Mouse (Mus musculus): ENCODE data around the gene Grm7. TPM values are rescaled to one million over a fixed set of nuclear protein-coding genes. Genes with fewer than 3 reads are reported as not detected.

Gene Grm7
- polyA plus RNA-seq, 1 experiment from 2014 or later: 0.57 TPM

DNA sequence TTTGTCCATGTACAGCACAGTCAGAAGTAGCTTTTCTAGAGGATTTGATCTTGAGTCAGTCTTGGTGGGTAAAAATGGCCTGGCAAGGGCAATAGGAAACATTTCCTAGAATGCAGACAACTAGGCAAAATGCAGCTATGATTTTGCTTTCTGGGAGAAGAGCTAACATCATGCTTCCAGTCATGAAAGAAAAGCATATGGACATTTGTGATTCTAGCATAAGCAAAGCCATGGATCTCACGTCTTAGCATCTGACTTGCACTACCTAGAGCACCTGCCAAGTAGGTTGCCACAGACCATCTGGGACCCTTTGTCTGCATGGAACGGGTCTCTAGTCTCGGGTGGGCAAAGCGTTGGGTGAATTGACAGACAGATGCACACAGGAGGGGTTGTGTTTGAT is 842.2 kb downstream of the Grm7 start:
- H3K4me3 ChIP-seq: no peak overlapping the region
- WGBS: 86% methylated on average over 4 of the region's 4 CpGs
- no peak overlapping the region for H3K9ac ChIP-seq
- no peak overlapping the region for H3K4me2 ChIP-seq
- H3K36me3 ChIP-seq: no peaks in the 10 kb centered on the region
- ATAC-seq (replicated peaks; ENCODE audit: insufficient number of reproducible peaks, insufficient read depth, low FRiP score, low read depth): no peak
- no peaks in the 10 kb centered on the region for H3K9me3 ChIP-seq (replicated peaks)
- no peak overlapping the region for H3K27ac ChIP-seq
- H3K27me3 ChIP-seq: no peaks in the 10 kb centered on the region
- H3K4me1 ChIP-seq (replicated peaks): no peaks in the 10 kb centered on the region

DNA sequence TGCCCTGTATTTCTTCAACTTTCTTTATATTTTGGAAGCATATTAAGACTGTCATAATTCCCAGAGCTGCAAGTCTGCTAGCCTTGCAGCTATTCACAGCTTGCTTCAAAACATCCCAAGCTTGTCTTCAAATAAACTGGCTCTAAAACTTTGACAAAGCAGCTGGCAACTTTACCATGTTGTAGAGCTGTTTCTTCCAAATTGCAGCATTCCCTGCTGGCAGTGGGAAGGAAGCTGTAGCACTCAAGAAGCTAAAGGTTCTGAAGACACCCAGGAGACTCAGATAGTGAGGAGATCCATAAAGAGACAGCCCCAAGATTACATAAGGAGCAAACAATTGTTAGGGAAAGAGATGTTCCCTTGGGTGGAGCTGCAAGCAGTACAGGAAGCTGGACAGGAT is 846.8 kb downstream of the Grm7 start:
- Histone ChIP-seq H3K9ac (no peak overlapping the region), H3K27ac (no peak overlapping the region), H3K4me3 (no peak overlapping the region), H3K4me1 (replicated peaks) (no peaks in the 10 kb centered on the region), H3K27me3 (no peaks in the 10 kb centered on the region), H3K4me2 (no peak overlapping the region), H3K36me3 (no peaks in the 10 kb centered on the region), H3K9me3 (replicated peaks) (no peaks in the 10 kb centered on the region)
- no peak for ATAC-seq (replicated peaks; ENCODE audit: insufficient number of reproducible peaks, insufficient read depth, low FRiP score, low read depth)

DNA sequence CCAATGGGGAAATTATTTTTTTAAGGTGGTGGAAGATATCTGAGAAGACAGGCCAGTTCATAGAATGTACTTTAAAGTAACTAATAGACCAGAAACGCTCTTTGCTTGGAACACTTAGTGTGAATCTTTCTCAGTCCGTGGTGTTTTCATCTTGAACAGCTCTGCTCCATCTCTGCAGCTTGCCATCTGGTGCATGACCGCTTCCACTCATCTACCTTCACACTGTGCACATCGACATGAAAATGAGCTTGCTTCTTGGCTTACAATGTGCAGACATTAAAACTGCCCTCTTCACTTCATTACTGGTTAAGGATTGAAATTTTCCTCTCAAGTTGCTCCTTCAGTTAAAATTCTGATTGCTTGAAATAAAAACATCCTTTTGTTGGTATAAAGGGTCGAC is 854.2 kb downstream of the Grm7 start:
- ATAC-seq (replicated peaks; ENCODE audit: insufficient number of reproducible peaks, insufficient read depth, low FRiP score, low read depth): no peak
- Histone ChIP-seq H3K36me3 (no peaks in the 10 kb centered on the region), H3K27me3 (no peaks in the 10 kb centered on the region), H3K4me3 (no peak overlapping the region), H3K9me3 (replicated peaks) (no peaks in the 10 kb centered on the region), H3K4me1 (replicated peaks) (no peaks in the 10 kb centered on the region), H3K27ac (no peak overlapping the region), H3K4me2 (no peak overlapping the region), H3K9ac (no peak overlapping the region)
- 73% methylated on average over 5 of the region's 5 CpGs for WGBS

- no peak overlapping the region for H3K27ac ChIP-seq
- H3K36me3 ChIP-seq: no peaks in the 10 kb centered on the region
- H3K4me1 ChIP-seq (replicated peaks): no peaks in the 10 kb centered on the region
- H3K4me3 ChIP-seq: no peak overlapping the region
- no peaks in the 10 kb centered on the region for H3K27me3 ChIP-seq
- no peak overlapping the region for H3K9ac ChIP-seq
- H3K4me2 ChIP-seq: no peak overlapping the region
- WGBS: 74% methylated on average over 1 of the region's 1 CpGs
- H3K9me3 ChIP-seq (replicated peaks): no peaks in the 10 kb centered on the region
- ATAC-seq (replicated peaks; ENCODE audit: insufficient number of reproducible peaks, insufficient read depth, low FRiP score, low read depth): no peak
These were observed 865.5 kb downstream of the Grm7 start for GRCm38 (mm10) chr6:111510768-111511459.

DNA sequence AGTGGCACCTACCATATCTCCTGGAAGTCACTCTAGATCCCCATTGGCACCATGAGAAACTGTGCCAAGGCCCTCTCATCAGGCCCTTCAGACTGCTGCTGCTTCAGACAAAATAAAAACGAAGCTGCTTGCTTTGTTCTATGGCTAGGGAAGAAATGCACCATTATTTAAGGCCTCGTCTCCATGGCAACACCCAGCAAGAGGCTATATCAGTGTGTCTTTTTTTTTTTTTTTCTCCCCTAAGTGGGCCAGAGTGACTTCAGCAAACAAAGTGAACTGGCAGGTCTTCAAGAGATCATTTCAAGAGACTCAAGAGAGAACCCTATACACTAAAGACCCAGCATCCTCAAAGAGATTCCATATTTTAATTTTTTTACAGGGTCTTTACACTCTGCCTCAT is 867.0 kb downstream of the Grm7 start:
- Histone ChIP-seq H3K9me3 (replicated peaks) (no peaks in the 10 kb centered on the region), H3K27ac (no peak overlapping the region), H3K27me3 (no peaks in the 10 kb centered on the region), H3K4me1 (replicated peaks) (no peaks in the 10 kb centered on the region), H3K9ac (no peak overlapping the region), H3K4me3 (no peak overlapping the region), H3K4me2 (no peak overlapping the region), H3K36me3 (no peaks in the 10 kb centered on the region)
- ATAC-seq (replicated peaks; ENCODE audit: insufficient number of reproducible peaks, insufficient read depth, low FRiP score, low read depth): no peak
- WGBS: 59% methylated on average over 2 of the region's 2 CpGs

- H3K9ac ChIP-seq: no peak overlapping the region
- no peaks in the 10 kb centered on the region for H3K4me1 ChIP-seq (replicated peaks)
- H3K36me3 ChIP-seq: no peaks in the 10 kb centered on the region
- H3K27ac ChIP-seq: no peak overlapping the region
- H3K4me2 ChIP-seq: no peak overlapping the region
- no peak for ATAC-seq (replicated peaks; ENCODE audit: insufficient number of reproducible peaks, insufficient read depth, low FRiP score, low read depth)
- no peaks in the 10 kb centered on the region for H3K27me3 ChIP-seq
- WGBS: 72% methylated on average over 1 of the region's 1 CpGs
- H3K9me3 ChIP-seq (replicated peaks): no peaks in the 10 kb centered on the region
- no peak overlapping the region for H3K4me3 ChIP-seq
These were observed 875.8 kb downstream of the Grm7 start for GRCm38 (mm10) chr6:111521229-111521628.

DNA sequence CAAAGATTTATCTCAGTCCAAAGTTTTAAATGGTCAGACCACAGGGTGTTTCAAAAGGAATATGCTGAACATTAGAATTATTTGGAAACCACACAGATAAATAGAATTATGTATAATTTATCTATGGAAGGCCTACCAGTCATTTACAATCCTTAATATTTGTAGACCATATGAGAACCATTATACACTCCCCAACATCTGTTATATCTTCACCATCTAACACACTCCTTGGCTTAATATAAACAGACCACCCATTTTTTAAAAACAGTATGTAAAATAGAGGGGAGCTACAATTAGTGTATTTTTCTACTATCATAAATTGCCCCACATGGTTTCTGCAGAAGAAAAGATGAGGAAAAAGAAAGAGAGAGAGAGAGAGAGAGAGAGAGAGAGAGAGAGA is 876.7 kb downstream of the Grm7 start:
- H3K4me3 ChIP-seq: no peak overlapping the region
- H3K27ac ChIP-seq: no peak overlapping the region
- H3K9me3 ChIP-seq (replicated peaks): no peaks in the 10 kb centered on the region
- H3K27me3 ChIP-seq: no peaks in the 10 kb centered on the region
- no peaks in the 10 kb centered on the region for H3K36me3 ChIP-seq
- no peaks in the 10 kb centered on the region for H3K4me1 ChIP-seq (replicated peaks)
- no peak overlapping the region for H3K4me2 ChIP-seq
- ATAC-seq (replicated peaks; ENCODE audit: insufficient number of reproducible peaks, insufficient read depth, low FRiP score, low read depth): no peak
- no peak overlapping the region for H3K9ac ChIP-seq

- 56% methylated on average over 2 of the region's 2 CpGs for WGBS
These were observed 884.6 kb downstream of the Grm7 start for GRCm38 (mm10) chr6:111529985-111530384.

GRCm38 (mm10) chr6:111558588-111558987 is 913.2 kb downstream of the Grm7 start:
- WGBS: 80% methylated on average over 1 of the region's 1 CpGs
- no peak overlapping the region for H3K4me3 ChIP-seq
- H3K4me2 ChIP-seq: no peak overlapping the region
- no peak for ATAC-seq (replicated peaks; ENCODE audit: insufficient number of reproducible peaks, insufficient read depth, low FRiP score, low read depth)
- no peaks in the 10 kb centered on the region for H3K4me1 ChIP-seq (replicated peaks)
- H3K9me3 ChIP-seq (replicated peaks): no peaks in the 10 kb centered on the region
- H3K27ac ChIP-seq: no peak overlapping the region
- no peaks in the 10 kb centered on the region for H3K27me3 ChIP-seq
- no peaks in the 10 kb centered on the region for H3K36me3 ChIP-seq
- H3K9ac ChIP-seq: no peak overlapping the region

More at GRCm38 (mm10) chr6:111529985-111530384, 884.6 kb downstream of the Grm7 start:
- Histone ChIP-seq H3K9me3 (replicated peaks) (no peaks in the 10 kb centered on the region), H3K4me2 (no peak overlapping the region), H3K4me3 (no peak overlapping the region), H3K36me3 (no peaks in the 10 kb centered on the region), H3K4me1 (replicated peaks) (no peaks in the 10 kb centered on the region), H3K27me3 (no peaks in the 10 kb centered on the region), H3K9ac (no peak overlapping the region), H3K27ac (no peak overlapping the region)
- no peak for ATAC-seq (replicated peaks; ENCODE audit: insufficient number of reproducible peaks, insufficient read depth, low FRiP score, low read depth)

- no peak overlapping the region for H3K9ac ChIP-seq
- H3K27me3 ChIP-seq: no peaks in the 10 kb centered on the region
- H3K9me3 ChIP-seq (replicated peaks): no peaks in the 10 kb centered on the region
- no peak for ATAC-seq (replicated peaks; ENCODE audit: insufficient number of reproducible peaks, insufficient read depth, low FRiP score, low read depth)
- H3K4me3 ChIP-seq: no peak overlapping the region
- H3K4me2 ChIP-seq: no peak overlapping the region
- H3K4me1 ChIP-seq (replicated peaks): no peaks in the 10 kb centered on the region
- no peak overlapping the region for H3K27ac ChIP-seq
- no peaks in the 10 kb centered on the region for H3K36me3 ChIP-seq
- WGBS: 54% methylated on average over 3 of the region's 3 CpGs
These were observed 914.1 kb downstream of the Grm7 start for GRCm38 (mm10) chr6:111559459-111559858.

GRCm38 (mm10) chr6:111561347-111561746 is 916.0 kb downstream of the Grm7 start:
- Histone ChIP-seq H3K27ac (no peak overlapping the region), H3K4me2 (no peak overlapping the region), H3K9me3 (replicated peaks) (no peaks in the 10 kb centered on the region), H3K4me3 (no peak overlapping the region), H3K4me1 (replicated peaks) (no peaks in the 10 kb centered on the region), H3K36me3 (no peaks in the 10 kb centered on the region), H3K9ac (no peak overlapping the region), H3K27me3 (no peaks in the 10 kb centered on the region)
- WGBS: 79% methylated on average over 7 of the region's 7 CpGs
- ATAC-seq (replicated peaks; ENCODE audit: insufficient number of reproducible peaks, insufficient read depth, low FRiP score, low read depth): no peak

DNA sequence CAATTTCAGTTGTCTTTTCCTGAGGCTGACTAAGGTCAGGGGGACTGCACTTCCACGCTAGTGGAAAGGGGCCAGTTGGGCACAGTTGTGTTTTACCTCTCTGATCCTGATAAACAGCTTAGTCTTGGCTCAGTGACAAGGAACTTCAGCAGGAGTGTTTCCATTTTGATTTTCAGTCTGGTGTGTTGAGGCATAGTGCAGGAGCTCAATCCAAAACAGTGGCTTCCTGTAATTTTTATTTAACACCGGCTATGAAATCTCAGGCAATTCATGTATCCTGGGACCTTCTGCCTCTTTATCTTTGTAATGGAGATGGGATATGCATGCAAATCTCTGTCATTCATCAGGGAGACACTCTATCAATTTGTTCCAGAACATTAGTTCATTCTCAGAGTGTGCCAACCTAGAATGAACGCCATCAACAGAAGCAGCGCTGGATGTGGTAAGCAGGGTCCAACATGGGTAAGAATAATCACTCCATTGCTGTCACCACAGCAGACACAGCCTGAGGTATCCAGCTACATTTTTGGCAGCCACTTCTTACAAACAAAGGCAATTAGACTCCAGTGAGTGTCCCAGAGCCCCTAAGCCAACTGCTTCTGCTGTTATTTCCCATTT is 926.2 kb downstream of the Grm7 start:
- Histone ChIP-seq H3K27ac (no peak overlapping the region), H3K4me1 (replicated peaks) (no peaks in the 10 kb centered on the region), H3K4me3 (no peak overlapping the region), H3K4me2 (no peak overlapping the region), H3K27me3 (no peaks in the 10 kb centered on the region), H3K36me3 (no peaks in the 10 kb centered on the region), H3K9me3 (replicated peaks) (no peaks in the 10 kb centered on the region), H3K9ac (no peak overlapping the region)
- 59% methylated on average over 4 of the region's 4 CpGs for WGBS
- no peak for ATAC-seq (replicated peaks; ENCODE audit: insufficient number of reproducible peaks, insufficient read depth, low FRiP score, low read depth)

All from heart, embryonic 15.5 days (tissue).